Mouse (Mus musculus) forebrain, embryonic 16.5 days (tissue): ENCODE data around the gene Tpm3. TPM values are rescaled to one million over a fixed set of nuclear protein-coding genes. Genes with fewer than 3 reads are reported as not detected.

Source experiments
- ATAC-seq: fragments of 200-750 bp; cut with Nextera tagmentation; 2 replicates; pipeline ENCODE4 v1.8.0; 2017; ENCODE audit warnings: mild to moderate bottlenecking, moderate library complexity
- H3K27ac ChIP-seq: fragments of 300-500 bp; sonication (generic); 2 replicates; pipeline ENCODE4 v1.5.1; 2014; ENCODE audit warnings: low read length, control low read depth
- H3K27me3 ChIP-seq: fragments of 300-500 bp; sonication (generic); replicated peaks from 2 replicates; pipeline ENCODE4 v1.6.1; 2014; ENCODE audit warnings: low read length; ENCODE audit not compliant: control insufficient read depth, insufficient read depth
- H3K36me3 ChIP-seq: fragments of 300-500 bp; sonication (generic); 2 replicates; pipeline ENCODE4 v1.6.1; 2014; ENCODE audit not compliant: control insufficient read depth, insufficient read depth
- H3K4me1 ChIP-seq: fragments of 300-500 bp; sonication (generic); replicated peaks from 2 replicates; pipeline ENCODE4 v1.6.1; 2014; ENCODE audit warnings: low read length; ENCODE audit not compliant: control insufficient read depth, insufficient read depth
- H3K4me2 ChIP-seq: fragments of 300-500 bp; sonication (generic); 2 replicates; pipeline ENCODE4 v1.6.1; 2014; ENCODE audit warnings: mild to moderate bottlenecking, low read length, control low read depth
- H3K4me3 ChIP-seq: fragments of 300-500 bp; sonication (generic); replicated peaks from 2 replicates; pipeline ENCODE4 v1.5.1; 2014; ENCODE audit warnings: mild to moderate bottlenecking, low read length, control low read depth
- H3K9ac ChIP-seq: fragments of 300-500 bp; sonication (generic); replicated peaks from 2 replicates; pipeline ENCODE4 v1.6.1; 2014; ENCODE audit warnings: low read depth, low read length, control low read depth
- H3K9me3 ChIP-seq: fragments of 300-500 bp; sonication (generic); 2 replicates; pipeline ENCODE4 v1.6.1; 2016; ENCODE audit warnings: low read length; ENCODE audit not compliant: control insufficient read depth
- WGBS: fragments of 180-500 bp; shearing (Covaris S2); extraction: QIAGEN DNeasy Blood & Tissue Kit; methylation state at CpG from one replicate; pipeline ENCODE4 v1.1.7; 2014; 5-methylcytosine and 5-hydroxymethylcytosine counted together
- polyA plus RNA-seq: library from polyadenylated mRNA; unstranded; fragments of >200 nt; fragmentation: Nextera tagmentation; extraction: Ambion mirVana; gene quantifications from 2 replicates; pipeline ENCODE4 v1.2.1, GENCODE M21; 2015

Gene Tpm3
- polyA plus RNA-seq, 1 experiment from 2014 or later = 471 TPM

GRCm38 (mm10) chr3:90097928-90098327, 25.5 kb downstream of the Tpm3 start:
- no peaks in the 10 kb centered on the region for H3K4me1 ChIP-seq
- H3K9ac ChIP-seq = no peak overlapping the region
- ATAC-seq = no peak
- no peak overlapping the region for H3K27ac ChIP-seq
- no peaks in the 10 kb centered on the region for H3K27me3 ChIP-seq
- peaks cover 14% of the 10 kb centered on the region for H3K36me3 ChIP-seq
- H3K4me3 ChIP-seq = no peak overlapping the region
- H3K4me2 ChIP-seq = no peak overlapping the region
- H3K9me3 ChIP-seq = no peaks in the 10 kb centered on the region
- WGBS = 84% methylated on average over 5 of the region's 5 CpGs

- Histone ChIP-seq H3K27ac (no peak overlapping the region), H3K27me3 (no peaks in the 10 kb centered on the region), H3K4me1 (no peaks in the 10 kb centered on the region), H3K9ac (no peak overlapping the region), H3K36me3 (peaks cover 9% of the 10 kb centered on the region; the same call in 1 of the 2 replicates), H3K4me3 (no peak overlapping the region), H3K9me3 (no peaks in the 10 kb centered on the region), H3K4me2 (no peak overlapping the region)
- whole genome bisulfite sequencing = 92% methylated on average over 3 of the region's 3 CpGs
- ATAC-seq = no peak
These were observed 28.6 kb downstream of the Tpm3 start for GRCm38 (mm10) chr3:90101010-90101409.

- Histone ChIP-seq H3K4me1 (no peaks in the 10 kb centered on the region), H3K36me3 (peaks cover 7% of the 10 kb centered on the region; the same call in 1 of the 2 replicates), H3K4me3 (no peak overlapping the region), H3K4me2 (no peak overlapping the region), H3K9me3 (no peaks in the 10 kb centered on the region), H3K27ac (no peak overlapping the region), H3K9ac (no peak overlapping the region), H3K27me3 (no peaks in the 10 kb centered on the region)
- 94% methylated on average over 2 of the region's 2 CpGs for WGBS
- no peak for ATAC-seq
These were observed 29.2 kb downstream of the Tpm3 start for GRCm38 (mm10) chr3:90101673-90102072.

GRCm38 (mm10) chr3:90102239-90102638, 29.8 kb downstream of the Tpm3 start:
- no peak overlapping the region for H3K4me3 ChIP-seq
- no peaks in the 10 kb centered on the region for H3K27me3 ChIP-seq
- H3K36me3 ChIP-seq = peaks cover 7% of the 10 kb centered on the region; the same call in 1 of the 2 replicates
- no peak overlapping the region for H3K27ac ChIP-seq
- no peaks in the 10 kb centered on the region for H3K4me1 ChIP-seq
- no peaks in the 10 kb centered on the region for H3K9me3 ChIP-seq
- WGBS = 83% methylated on average over 2 of the region's 2 CpGs
- H3K9ac ChIP-seq = no peak overlapping the region
- no peak overlapping the region for H3K4me2 ChIP-seq
- ATAC-seq = no peak

- Histone ChIP-seq H3K4me1 (no peaks in the 10 kb centered on the region), H3K36me3 (peaks cover 7% of the 10 kb centered on the region; the same call in 1 of the 2 replicates), H3K9ac (no peak overlapping the region), H3K27ac (no peak overlapping the region), H3K9me3 (no peaks in the 10 kb centered on the region), H3K4me3 (no peak overlapping the region), H3K27me3 (no peaks in the 10 kb centered on the region), H3K4me2 (no peak overlapping the region)
- no peak for ATAC-seq
- WGBS = 88% methylated on average over 2 of the region's 2 CpGs
These were observed 30.7 kb downstream of the Tpm3 start for GRCm38 (mm10) chr3:90103176-90103575.

- 89% methylated on average over 13 of the region's 13 CpGs for WGBS
- Histone ChIP-seq H3K4me3 (no peak within 1 kb of the TSS), H3K9ac (no peak within 1 kb of the TSS), H3K36me3 (peaks cover 6% of the 10 kb centered on the region; the same call in 1 of the 2 replicates), H3K4me1 (no peaks in the 10 kb centered on the region), H3K27ac (no peak within 1 kb of the TSS), H3K4me2 (no peak within 1 kb of the TSS), H3K9me3 (no peaks in the 10 kb centered on the region), H3K27me3 (no peaks in the 10 kb centered on the region)
- no peak for ATAC-seq
These were observed 31.5 kb downstream of the Tpm3 start, which contains the start of gene Nup210l for GRCm38 (mm10) chr3:90103938-90104337. Nup210l (plus strand) TSS chr3:90104132.

- H3K4me2 ChIP-seq = no peak overlapping the region
- no peaks in the 10 kb centered on the region for H3K9me3 ChIP-seq
- H3K36me3 ChIP-seq = no peaks in the 10 kb centered on the region
- ATAC-seq = no peak
- no peak overlapping the region for H3K9ac ChIP-seq
- 78% methylated on average over 2 of the region's 2 CpGs for WGBS
- H3K27ac ChIP-seq = no peak overlapping the region
- H3K4me3 ChIP-seq = no peak overlapping the region
- H3K4me1 ChIP-seq = no peaks in the 10 kb centered on the region
- no peaks in the 10 kb centered on the region for H3K27me3 ChIP-seq
These were observed 39.3 kb downstream of the Tpm3 start for GRCm38 (mm10) chr3:90111706-90112105.

GRCm38 (mm10) chr3:90114342-90114741, 41.9 kb downstream of the Tpm3 start:
- no peaks in the 10 kb centered on the region for H3K27me3 ChIP-seq
- no peak overlapping the region for H3K9ac ChIP-seq
- no peak overlapping the region for H3K4me2 ChIP-seq
- 93% methylated on average over 2 of the region's 2 CpGs for WGBS
- H3K4me3 ChIP-seq = no peak overlapping the region
- no peaks in the 10 kb centered on the region for H3K4me1 ChIP-seq
- no peak for ATAC-seq
- no peaks in the 10 kb centered on the region for H3K9me3 ChIP-seq
- no peak overlapping the region for H3K27ac ChIP-seq
- no peaks in the 10 kb centered on the region for H3K36me3 ChIP-seq

GRCm38 (mm10) chr3:90115526-90115925, 43.1 kb downstream of the Tpm3 start:
- Histone ChIP-seq H3K27ac (no peak overlapping the region), H3K36me3 (no peaks in the 10 kb centered on the region), H3K9ac (no peak overlapping the region), H3K27me3 (no peaks in the 10 kb centered on the region), H3K4me3 (no peak overlapping the region), H3K4me1 (no peaks in the 10 kb centered on the region), H3K9me3 (no peaks in the 10 kb centered on the region), H3K4me2 (no peak overlapping the region)
- WGBS = 81% methylated on average over 3 of the region's 3 CpGs
- no peak for ATAC-seq
